Mouse (Mus musculus) liver, adult 2 months (tissue): ENCODE measurements around the gene Blcap. TPM values are rescaled to one million over a fixed set of nuclear protein-coding genes. Genes with fewer than 3 reads are reported as not detected.
A peak's percentile ranks its signal among the peaks of the same experiment; 100 is the strongest.

Experiments used
- DNase-seq: peaks from one replicate; pipeline ENCODE4 v3.0.0-alpha.2; 2011; ENCODE audit warnings: low read depth, low spot score; ENCODE audit errors: extremely low read depth
- H3K27ac ChIP-seq: fragments of 200-500 bp; replicated peaks from 2 replicates; pipeline ENCODE4 v1.5.1; 2012; ENCODE audit warnings: low read depth, mild to moderate bottlenecking, control low read depth, inconsistent platforms, low read length; ENCODE audit not compliant: insufficient read depth
- H3K27me3 ChIP-seq: fragments of 200-500 bp; 2 replicates; pipeline ENCODE4 v1.6.1; 2012; ENCODE audit warnings: mild to moderate bottlenecking, moderate library complexity, low read length, inconsistent platforms; ENCODE audit not compliant: control insufficient read depth, insufficient read depth
- H3K36me3 ChIP-seq: fragments of 200-500 bp; 2 replicates; pipeline ENCODE4 v1.6.1; 2012; ENCODE audit warnings: low read length, inconsistent platforms; ENCODE audit not compliant: control insufficient read depth, insufficient read depth
- H3K4me1 ChIP-seq: fragments of 200-500 bp; 2 replicates; pipeline ENCODE4 v1.6.1; 2011; ENCODE audit warnings: low read length; ENCODE audit not compliant: control insufficient read depth, insufficient read depth
- H3K4me3 ChIP-seq: fragments of 200-500 bp; 2 replicates; pipeline ENCODE4 v1.5.1; 2011; ENCODE audit warnings: low read depth, mild to moderate bottlenecking, control low read depth, low read length, moderate library complexity; ENCODE audit not compliant: insufficient read depth
- H3K79me2 ChIP-seq: fragments of 200-500 bp; 2 replicates; pipeline ENCODE4 v1.6.1; 2012; ENCODE audit warnings: inconsistent platforms, mild to moderate bottlenecking, low read length, moderate library complexity; ENCODE audit not compliant: control insufficient read depth, insufficient read depth
- H3K9ac ChIP-seq: fragments of 200-500 bp; 2 replicates; pipeline ENCODE4 v1.6.1; 2012; ENCODE audit warnings: low read depth, mild to moderate bottlenecking, control low read depth, inconsistent platforms, low read length
- CTCF ChIP-seq: fragments of 200-500 bp; IDR thresholded peaks from 2 replicates; pipeline ENCODE4 v1.5.1; 2011; ENCODE audit warnings: low read depth, low read length, control low read depth
- POLR2A ChIP-seq: fragments of 200-500 bp; IDR thresholded peaks from 2 replicates; pipeline ENCODE4 v1.6.1; 2011; ENCODE audit warnings: low read length, control low read depth; ENCODE audit not compliant: insufficient read depth; ENCODE audit errors: extremely low read depth
- WGBS: fragments of 180-500 bp; shearing (Covaris S2); methylation state at CpG from one replicate; pipeline ENCODE4 v1.1.7; 2018; 5-methylcytosine and 5-hydroxymethylcytosine counted together
- polyA plus RNA-seq: library from polyadenylated mRNA; depleted of rRNA; stranded (reverse); fragments of >200 nt; gene quantifications from 2 replicates; pipeline ENCODE4 v1.2.3, GENCODE M21; 2012; rRNA removed
- total RNA-seq: library from RNA; depleted of rRNA; stranded (reverse); fragments of >200 nt; gene quantifications from 2 replicates; pipeline ENCODE4 v1.2.3, GENCODE M21; 2014; rRNA removed

Blcap gene
- total RNA-seq (14.1 and 16.3 TPM in 2 replicates), polyA plus RNA-seq (33.1 and 37.9 TPM in 2 replicates)

- no peak for TF ChIP-seq POLR2A
- TF ChIP-seq CTCF, result peak; percentile 33; the same call in 1 of the 2 replicates
- Histone ChIP-seq H3K27ac (peak within 1 kb of the TSS; percentile 72), H3K36me3 (no peaks in the 10 kb centered on the region), H3K4me3 (no peak within 1 kb of the TSS), H3K4me1 (peaks cover 16% of the 10 kb centered on the region), H3K9ac (no peak within 1 kb of the TSS), H3K79me2 (peaks cover 4% of the 10 kb centered on the region; the same call in 1 of the 2 replicates), H3K27me3 (no peaks in the 10 kb centered on the region)
- 5% methylated on average over 6 of the region's 6 CpGs for WGBS
- peak; percentile 63 for DNase-seq
Measured at GRCm38 (mm10) chr2:157571224-157571832, at the start of gene Blcap. Gene Blcap (minus strand): TSS chr2:157571274.

- Histone ChIP-seq H3K79me2 (no peaks in the 10 kb centered on the region), H3K4me3 (no peak overlapping the region), H3K4me1 (no peaks in the 10 kb centered on the region), H3K27ac (no peak overlapping the region), H3K9ac (no peak overlapping the region), H3K27me3 (no peaks in the 10 kb centered on the region), H3K36me3 (no peaks in the 10 kb centered on the region)
- WGBS, result 73% methylated on average over 4 of the region's 4 CpGs
- no peak for DNase-seq
- TF ChIP-seq POLR2A (no peak), CTCF (no peak)
Measured at GRCm38 (mm10) chr2:157618393-157618792, 47.3 kb upstream of the Blcap start.

DNA sequence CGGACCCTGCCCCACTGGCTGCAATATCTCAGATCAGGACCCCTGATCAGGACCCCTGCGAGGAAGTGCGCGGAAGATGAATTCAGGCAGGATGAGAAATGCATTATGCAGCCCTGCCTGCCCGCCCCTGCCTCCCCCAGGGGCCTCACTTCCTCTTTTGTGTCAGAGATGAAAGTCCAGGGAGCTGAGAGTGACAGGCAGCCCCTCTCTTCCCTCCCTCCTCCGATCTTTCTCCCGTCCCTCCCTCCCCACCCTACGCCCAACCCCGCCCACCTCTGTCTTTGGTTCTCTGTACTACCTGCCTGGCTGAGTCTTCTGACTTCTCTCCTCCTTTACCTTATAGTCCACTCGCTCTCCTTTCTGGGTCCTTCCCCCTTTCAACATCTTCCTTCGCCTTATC, 42.9 kb upstream of the Blcap start:
- H3K9ac ChIP-seq, result no peak overlapping the region
- TF ChIP-seq POLR2A, result no peak
- no peak for TF ChIP-seq CTCF

DNA sequence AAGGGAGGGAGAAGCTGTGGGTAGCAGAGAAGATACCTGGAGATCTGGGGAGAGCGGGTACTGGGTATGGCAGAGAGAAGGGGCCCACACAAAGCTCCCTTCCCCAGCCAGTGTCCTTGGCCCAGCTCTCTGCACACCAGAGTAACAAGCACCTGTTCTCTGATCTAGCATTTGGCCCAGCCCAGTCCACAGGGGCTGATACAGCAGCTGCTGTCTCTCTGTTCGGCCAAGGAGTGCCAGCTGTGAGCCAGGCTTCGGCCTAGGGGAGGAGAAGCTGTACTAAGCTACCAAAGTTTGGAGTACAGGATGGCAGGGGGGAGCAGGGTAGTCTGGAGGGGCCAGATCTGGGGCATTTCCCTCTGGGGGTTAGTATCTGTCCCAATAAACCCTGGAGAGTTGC, 40.7 kb upstream of the Blcap start:
- Histone ChIP-seq H3K27ac (no peak overlapping the region), H3K79me2 (no peaks in the 10 kb centered on the region), H3K4me3 (no peak overlapping the region), H3K27me3 (no peaks in the 10 kb centered on the region), H3K9ac (no peak overlapping the region), H3K4me1 (no peaks in the 10 kb centered on the region), H3K36me3 (no peaks in the 10 kb centered on the region)
- TF ChIP-seq CTCF (no peak), POLR2A (no peak)
- 87% methylated on average over 3 of the region's 3 CpGs for WGBS
- DNase-seq, result no peak

More for the DNA sequence above, 42.9 kb upstream of the Blcap start:
- H3K79me2 ChIP-seq, result no peaks in the 10 kb centered on the region
- H3K36me3 ChIP-seq, result no peaks in the 10 kb centered on the region
- no peak overlapping the region for H3K4me3 ChIP-seq
- no peaks in the 10 kb centered on the region for H3K27me3 ChIP-seq
- H3K4me1 ChIP-seq, result no peaks in the 10 kb centered on the region
- DNase-seq, result no peak
- H3K27ac ChIP-seq, result no peak overlapping the region
- 23% methylated on average over 11 of the region's 11 CpGs for WGBS

DNA sequence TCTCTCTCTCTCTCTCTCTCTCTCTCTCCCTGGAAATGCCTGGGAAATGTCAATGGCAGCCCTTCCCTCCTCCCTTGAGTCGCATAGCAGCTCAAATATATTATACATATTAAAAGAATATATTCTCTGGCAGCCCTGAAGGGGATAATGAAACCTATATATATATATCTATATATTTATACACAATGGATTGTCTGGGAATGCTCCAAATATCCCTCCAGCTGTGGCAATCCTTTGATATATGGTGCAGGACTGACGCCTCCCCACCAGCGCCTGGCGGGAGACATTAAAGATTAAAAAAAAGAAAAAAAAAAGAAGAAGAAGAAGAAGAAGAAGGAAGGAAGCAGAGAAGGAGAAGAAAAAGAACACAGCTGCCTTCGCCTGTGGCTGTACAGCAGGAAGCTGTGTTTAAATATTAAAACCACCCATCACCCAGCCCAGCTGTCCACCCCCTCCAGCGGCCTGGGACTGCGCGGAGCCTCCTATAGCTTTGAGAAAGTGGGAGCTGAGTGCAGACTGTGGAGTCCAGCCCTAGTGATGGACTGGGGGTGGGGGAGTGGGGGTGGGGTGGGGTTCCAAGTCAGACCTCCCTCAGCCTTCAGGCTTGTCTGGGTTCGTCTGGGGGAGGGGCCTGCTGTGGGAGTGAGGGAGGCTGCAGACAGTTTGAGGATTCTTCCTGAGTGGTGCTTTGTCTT, 36.6 kb upstream of the Blcap start:
- DNase-seq, result no peak
- no peak overlapping the region for H3K27ac ChIP-seq
- no peaks in the 10 kb centered on the region for H3K36me3 ChIP-seq
- no peak for TF ChIP-seq CTCF
- TF ChIP-seq POLR2A, result no peak
- H3K27me3 ChIP-seq, result no peaks in the 10 kb centered on the region
- H3K9ac ChIP-seq, result no peak overlapping the region
- 71% methylated on average over 9 of the region's 9 CpGs for WGBS
- no peak overlapping the region for H3K4me3 ChIP-seq
- no peaks in the 10 kb centered on the region for H3K4me1 ChIP-seq
- no peaks in the 10 kb centered on the region for H3K79me2 ChIP-seq
